Mouse (Mus musculus): ENCODE results near the gene Specc1l. TPM values are rescaled to one million over a fixed set of nuclear protein-coding genes. Genes with fewer than 3 reads are reported as not detected.
A peak's percentile ranks its signal among the peaks of the same experiment; 100 is the strongest.
"Not testable (repeated sequence)": the region's sequence is repeated elsewhere in the genome, so short reads cannot be mapped to it uniquely, and the experiment has no call there.

Specc1l gene
- polyA plus RNA-seq, 1 experiment from 2014 or later: 24.8 TPM

DNA sequence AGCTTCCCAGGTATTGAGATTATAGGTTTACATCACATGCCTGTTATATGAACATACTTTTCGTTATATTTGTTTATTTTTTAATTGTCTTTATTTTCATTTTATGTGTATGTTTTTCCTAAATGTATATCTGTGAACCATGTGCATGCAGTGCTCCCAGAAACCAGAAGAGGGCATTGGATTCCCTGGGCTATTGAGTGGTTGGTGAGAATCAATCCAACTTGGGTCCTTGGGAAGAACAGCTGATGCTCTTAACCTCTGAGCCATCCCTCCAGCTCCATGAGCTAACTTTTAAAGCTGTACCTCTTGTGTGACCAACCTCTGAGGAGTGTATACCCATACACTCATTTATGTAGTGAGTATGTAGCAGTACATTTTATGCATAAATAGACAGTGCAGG is 65.6 kb downstream of the Specc1l start:
- H3K36me3 ChIP-seq (ENCODE audit: control insufficient read depth, insufficient read depth, low read length): peaks cover 67% of the 10 kb centered on the region
- H3K27ac ChIP-seq (ENCODE audit: low read depth): no peak overlapping the region
- 77% methylated on average over 1 of the region's 1 CpGs for WGBS
- DNase-seq (ENCODE audit: low spot score) (no peak), ATAC-seq (replicated peaks; ENCODE audit: low FRiP score, low TSS enrichment, low read depth) (no peak)
- H3K27me3 ChIP-seq (replicated peaks; ENCODE audit: control insufficient read depth, insufficient read depth, low read length): no peaks in the 10 kb centered on the region
- no peak overlapping the region for H3K4me3 ChIP-seq (ENCODE audit: low read depth, low read length)
- H3K4me2 ChIP-seq (ENCODE audit: low read length): no peak overlapping the region
- no peaks in the 10 kb centered on the region for H3K4me1 ChIP-seq (replicated peaks; ENCODE audit: control insufficient read depth, insufficient read depth, low read length)
- no peaks in the 10 kb centered on the region for H3K9me3 ChIP-seq (ENCODE audit: control insufficient read depth, low read length)
- H3K9ac ChIP-seq (ENCODE audit: low read length): no peak overlapping the region

DNA sequence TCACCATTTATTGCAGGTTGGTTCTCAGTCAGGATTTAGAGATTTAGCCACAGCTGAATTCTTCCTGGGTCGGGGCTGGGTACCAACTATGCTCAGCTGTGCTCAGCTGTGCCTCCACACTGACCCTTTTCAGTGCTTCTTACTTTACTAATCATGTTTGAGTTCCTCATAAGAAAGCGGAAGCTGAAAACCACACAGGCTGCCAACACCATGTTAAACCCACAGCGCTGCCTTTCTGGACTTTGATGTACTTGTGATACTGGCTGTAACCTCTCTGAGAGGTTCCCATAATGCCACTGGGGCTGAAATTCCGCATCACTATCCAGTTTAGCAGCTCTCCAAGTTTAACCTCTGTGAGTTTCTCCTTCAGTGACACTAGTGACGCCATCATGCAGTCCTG is 70.8 kb downstream of the Specc1l start:
- Histone ChIP-seq H3K4me3 (ENCODE audit: low read depth, low read length) (no peak overlapping the region), H3K27ac (ENCODE audit: low read depth) (no peak overlapping the region), H3K9ac (ENCODE audit: low read length) (no peak overlapping the region), H3K9me3 (ENCODE audit: control insufficient read depth, low read length) (no peaks in the 10 kb centered on the region), H3K4me2 (ENCODE audit: low read length) (no peak overlapping the region), H3K4me1 (replicated peaks; ENCODE audit: control insufficient read depth, insufficient read depth, low read length) (no peaks in the 10 kb centered on the region), H3K27me3 (replicated peaks; ENCODE audit: control insufficient read depth, insufficient read depth, low read length) (no peaks in the 10 kb centered on the region), H3K36me3 (ENCODE audit: control insufficient read depth, insufficient read depth, low read length) (peaks cover 50% of the 10 kb centered on the region)
- DNase-seq (ENCODE audit: low spot score) (no peak), ATAC-seq (replicated peaks; ENCODE audit: low FRiP score, low TSS enrichment, low read depth) (no peak)
- WGBS: 90% methylated on average over 5 of the region's 5 CpGs

GRCm38 (mm10) chr10:75283821-75284220 is 71.9 kb downstream of the Specc1l start:
- Histone ChIP-seq H3K27me3 (replicated peaks; ENCODE audit: control insufficient read depth, insufficient read depth, low read length) (no peaks in the 10 kb centered on the region), H3K4me2 (ENCODE audit: low read length) (no peak overlapping the region), H3K9ac (ENCODE audit: low read length) (no peak overlapping the region), H3K4me1 (replicated peaks; ENCODE audit: control insufficient read depth, insufficient read depth, low read length) (no peaks in the 10 kb centered on the region), H3K4me3 (ENCODE audit: low read depth, low read length) (no peak overlapping the region), H3K9me3 (ENCODE audit: control insufficient read depth, low read length) (no peaks in the 10 kb centered on the region), H3K27ac (ENCODE audit: low read depth) (no peak overlapping the region), H3K36me3 (ENCODE audit: control insufficient read depth, insufficient read depth, low read length) (peaks cover 50% of the 10 kb centered on the region)
- ATAC-seq (replicated peaks; ENCODE audit: low FRiP score, low TSS enrichment, low read depth): no peak
- no peak for DNase-seq (ENCODE audit: low spot score)
- WGBS: 95% methylated on average over 3 of the region's 3 CpGs

DNA sequence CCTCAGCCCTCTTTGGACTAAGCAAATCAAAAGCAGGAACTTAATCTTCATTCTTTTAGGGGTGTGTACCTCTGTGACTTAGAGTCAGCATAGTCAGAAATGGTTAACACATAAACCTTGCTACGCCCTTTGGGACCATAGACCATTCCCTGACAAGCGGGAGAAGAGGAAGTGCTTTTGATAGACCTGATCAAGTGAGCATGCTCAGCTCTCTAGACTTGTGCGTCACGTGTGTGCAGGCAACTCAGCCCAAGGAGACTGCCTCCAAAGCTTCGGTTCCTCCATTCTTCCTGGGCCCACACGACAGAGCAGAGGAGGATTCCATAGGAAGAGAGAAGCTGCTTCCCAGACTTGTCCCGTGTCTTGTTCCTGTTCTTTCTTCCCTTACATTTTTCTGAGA is 76.7 kb downstream of the Specc1l start:
- DNase-seq (ENCODE audit: low spot score) (no peak), ATAC-seq (replicated peaks; ENCODE audit: low FRiP score, low TSS enrichment, low read depth) (no peak; the same call in 1 of the 2 replicates)
- Histone ChIP-seq H3K9me3 (ENCODE audit: control insufficient read depth, low read length) (no peaks in the 10 kb centered on the region), H3K27ac (ENCODE audit: low read depth) (no peak overlapping the region), H3K4me3 (ENCODE audit: low read depth, low read length) (no peak overlapping the region), H3K9ac (ENCODE audit: low read length) (no peak overlapping the region), H3K4me1 (replicated peaks; ENCODE audit: control insufficient read depth, insufficient read depth, low read length) (no peaks in the 10 kb centered on the region), H3K36me3 (ENCODE audit: control insufficient read depth, insufficient read depth, low read length) (peaks cover 53% of the 10 kb centered on the region), H3K27me3 (replicated peaks; ENCODE audit: control insufficient read depth, insufficient read depth, low read length) (no peaks in the 10 kb centered on the region), H3K4me2 (ENCODE audit: low read length) (no peak overlapping the region)
- WGBS: 83% methylated on average over 7 of the region's 7 CpGs

DNA sequence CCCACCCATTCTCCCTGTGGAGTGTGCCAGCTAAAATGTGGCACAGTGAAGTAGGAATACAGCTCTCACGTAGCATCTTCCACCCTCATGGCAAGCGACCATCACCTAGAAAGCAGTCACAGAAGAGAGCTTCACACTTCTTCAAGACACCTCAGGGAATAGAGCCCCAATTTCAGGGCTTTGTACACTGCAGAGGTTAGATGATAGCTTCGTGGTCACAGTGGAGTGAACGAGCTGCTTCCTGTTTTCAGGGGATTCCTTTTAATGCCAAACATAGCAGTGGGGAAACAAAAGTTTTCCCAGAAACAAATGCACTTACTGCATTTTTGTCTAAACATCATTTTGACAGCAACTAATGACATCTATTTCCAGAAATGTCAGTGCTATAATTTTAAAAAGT is 77.5 kb downstream of the Specc1l start:
- 77% methylated on average over 4 of the region's 4 CpGs for WGBS
- no peak for ATAC-seq (replicated peaks; ENCODE audit: low FRiP score, low TSS enrichment, low read depth)
- no peak for DNase-seq (ENCODE audit: low spot score)

DNA sequence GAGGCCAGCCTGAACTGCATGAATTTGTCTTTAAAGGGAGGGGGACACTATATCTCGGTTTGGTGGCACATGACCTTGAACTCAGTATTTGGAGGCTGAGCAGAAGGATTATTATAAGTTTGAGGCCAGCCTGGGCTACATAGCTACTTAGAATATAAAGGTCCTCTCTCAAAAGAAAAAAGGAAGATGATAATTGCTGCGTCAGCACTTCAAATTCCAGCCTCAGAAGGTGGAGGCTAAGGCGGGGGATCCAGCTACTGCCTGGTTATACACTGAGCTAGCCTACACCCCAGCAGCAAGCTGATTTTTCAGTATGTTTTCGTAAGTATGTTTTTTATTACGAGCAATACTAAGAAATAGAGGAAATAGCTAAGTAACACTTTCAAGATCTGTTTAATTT is 78.8 kb downstream of the Specc1l start:
- Histone ChIP-seq H3K4me2 (ENCODE audit: low read length) (no peak overlapping the region), H3K4me3 (ENCODE audit: low read depth, low read length) (no peak overlapping the region), H3K9ac (ENCODE audit: low read length) (no peak overlapping the region), H3K36me3 (ENCODE audit: control insufficient read depth, insufficient read depth, low read length) (peaks cover 50% of the 10 kb centered on the region), H3K27me3 (replicated peaks; ENCODE audit: control insufficient read depth, insufficient read depth, low read length) (no peaks in the 10 kb centered on the region), H3K4me1 (replicated peaks; ENCODE audit: control insufficient read depth, insufficient read depth, low read length) (no peaks in the 10 kb centered on the region), H3K9me3 (ENCODE audit: control insufficient read depth, low read length) (no peaks in the 10 kb centered on the region), H3K27ac (ENCODE audit: low read depth) (no peak overlapping the region)
- ATAC-seq (replicated peaks; ENCODE audit: low FRiP score, low TSS enrichment, low read depth) (no peak), DNase-seq (ENCODE audit: low spot score) (no peak)
- 85% methylated on average over 5 of the region's 5 CpGs for WGBS

More for the DNA sequence above, 77.5 kb downstream of the Specc1l start:
- H3K27me3 ChIP-seq (replicated peaks; ENCODE audit: control insufficient read depth, insufficient read depth, low read length): no peaks in the 10 kb centered on the region
- H3K4me2 ChIP-seq (ENCODE audit: low read length): no peak overlapping the region
- no peak overlapping the region for H3K4me3 ChIP-seq (ENCODE audit: low read depth, low read length)
- H3K36me3 ChIP-seq (ENCODE audit: control insufficient read depth, insufficient read depth, low read length): peaks cover 49% of the 10 kb centered on the region
- H3K4me1 ChIP-seq (replicated peaks; ENCODE audit: control insufficient read depth, insufficient read depth, low read length): no peaks in the 10 kb centered on the region
- no peak overlapping the region for H3K27ac ChIP-seq (ENCODE audit: low read depth)
- H3K9me3 ChIP-seq (ENCODE audit: control insufficient read depth, low read length): no peaks in the 10 kb centered on the region
- H3K9ac ChIP-seq (ENCODE audit: low read length): no peak overlapping the region

- ATAC-seq (replicated peaks; ENCODE audit: low FRiP score, low TSS enrichment, low read depth) (no peak), DNase-seq (ENCODE audit: low spot score) (no peak)
- H3K4me1 ChIP-seq (replicated peaks; ENCODE audit: control insufficient read depth, insufficient read depth, low read length): no peaks in the 10 kb centered on the region
- H3K36me3 ChIP-seq (ENCODE audit: control insufficient read depth, insufficient read depth, low read length): peaks cover 56% of the 10 kb centered on the region
- H3K4me3 ChIP-seq (ENCODE audit: low read depth, low read length): no peak overlapping the region
- no peaks in the 10 kb centered on the region for H3K27me3 ChIP-seq (replicated peaks; ENCODE audit: control insufficient read depth, insufficient read depth, low read length)
- H3K4me2 ChIP-seq (ENCODE audit: low read length): no peak overlapping the region
- 77% methylated on average over 1 of the region's 1 CpGs for WGBS
- H3K9ac ChIP-seq (ENCODE audit: low read length): no peak overlapping the region
- no peaks in the 10 kb centered on the region for H3K9me3 ChIP-seq (ENCODE audit: control insufficient read depth, low read length)
- no peak overlapping the region for H3K27ac ChIP-seq (ENCODE audit: low read depth)
Observed at GRCm38 (mm10) chr10:75291338-75291737, 79.5 kb downstream of the Specc1l start.

DNA sequence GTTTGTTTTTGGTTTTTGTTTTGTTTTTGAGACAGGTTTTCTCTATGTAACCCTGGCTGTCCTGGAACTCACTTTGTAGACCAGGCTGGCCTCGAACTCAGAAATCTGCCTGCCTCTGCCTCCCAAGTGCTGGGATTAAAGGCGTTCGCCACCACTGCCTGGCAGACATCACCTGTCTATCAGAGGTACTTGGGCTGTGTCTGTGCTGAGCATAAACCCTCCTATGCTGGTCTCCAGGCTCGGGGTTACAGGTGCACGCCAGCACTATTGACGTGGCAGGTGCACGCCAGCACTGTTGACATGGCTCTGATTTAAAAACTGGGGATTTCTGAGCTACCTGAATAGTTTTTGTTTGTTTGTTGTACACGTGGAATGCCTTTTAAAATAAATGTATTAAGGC is 80.3 kb downstream of the Specc1l start:
- not testable (repeated sequence) for H3K27me3 ChIP-seq (replicated peaks; ENCODE audit: control insufficient read depth, insufficient read depth, low read length); H3K27ac ChIP-seq (ENCODE audit: low read depth); H3K9me3 ChIP-seq (ENCODE audit: control insufficient read depth, low read length); H3K4me1 ChIP-seq (replicated peaks; ENCODE audit: control insufficient read depth, insufficient read depth, low read length); DNase-seq (ENCODE audit: low spot score); H3K4me3 ChIP-seq (ENCODE audit: low read depth, low read length); ATAC-seq (replicated peaks; ENCODE audit: low FRiP score, low TSS enrichment, low read depth); H3K4me2 ChIP-seq (ENCODE audit: low read length); H3K9ac ChIP-seq (ENCODE audit: low read length)
- H3K36me3 ChIP-seq (ENCODE audit: control insufficient read depth, insufficient read depth, low read length): peaks cover 55% of the 10 kb centered on the region
- 90% methylated on average over 8 of the region's 8 CpGs for WGBS

DNA sequence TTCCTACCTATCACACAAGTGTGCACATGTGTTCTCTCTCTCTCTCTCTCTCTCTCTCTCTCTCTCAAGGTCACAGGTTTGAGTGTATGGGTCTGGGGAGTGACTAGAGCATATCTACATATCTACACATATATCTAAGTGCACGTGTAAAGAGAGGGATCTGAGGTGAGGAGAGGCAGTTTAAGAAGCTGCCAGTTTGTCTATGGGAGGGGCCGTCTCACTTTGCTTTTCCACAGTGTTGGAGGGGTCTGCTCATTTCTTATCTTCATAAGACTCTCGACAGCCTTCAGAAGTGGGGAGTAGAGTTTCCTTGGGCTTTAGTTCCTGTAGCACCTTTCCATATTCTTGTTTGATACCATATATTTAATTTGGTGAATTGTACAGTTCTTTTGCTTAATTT is 81.4 kb downstream of the Specc1l start:
- ATAC-seq (replicated peaks; ENCODE audit: low FRiP score, low TSS enrichment, low read depth) (no peak), DNase-seq (ENCODE audit: low spot score) (peak; percentile 15)
- no peak overlapping the region for H3K9ac ChIP-seq (ENCODE audit: low read length)
- H3K27me3 ChIP-seq (replicated peaks; ENCODE audit: control insufficient read depth, insufficient read depth, low read length): no peaks in the 10 kb centered on the region
- H3K27ac ChIP-seq (ENCODE audit: low read depth): no peak overlapping the region
- H3K9me3 ChIP-seq (ENCODE audit: control insufficient read depth, low read length): no peaks in the 10 kb centered on the region
- no peak overlapping the region for H3K4me3 ChIP-seq (ENCODE audit: low read depth, low read length)
- no peaks in the 10 kb centered on the region for H3K4me1 ChIP-seq (replicated peaks; ENCODE audit: control insufficient read depth, insufficient read depth, low read length)
- WGBS: 67% methylated on average over 3 of the region's 3 CpGs
- peaks cover 59% of the 10 kb centered on the region for H3K36me3 ChIP-seq (ENCODE audit: control insufficient read depth, insufficient read depth, low read length)
- no peak overlapping the region for H3K4me2 ChIP-seq (ENCODE audit: low read length)
